Mouse (Mus musculus): ENCODE measurements at regions not wholly inside any gene's neighbourhood (a gene's known extent, or its start where the extent isn't known, plus 50 kb on each side); places are given as distances from the start of the nearest gene placed in this dataset.

- no peak for TF ChIP-seq CTCF (IDR thresholded peaks at IDR 0.05; ENCODE audit: low read depth)
- no peak for TF ChIP-seq EP300 (optimal IDR thresholded peaks at IDR 0.05)
Measured at GRCm38 (mm10) chr2:135568350-135568749, 90.5 kb upstream of the Plcb4 start.

All from stomach, postnatal 0 days (tissue).